Mouse (Mus musculus) intestine, embryonic 16.5 days (tissue): Measurements from ENCODE around the gene Elk4. TPM values are rescaled to one million over a fixed set of nuclear protein-coding genes. Genes with fewer than 3 reads are reported as not detected.

ENCODE experiments used
- ATAC-seq: fragments of 200-750 bp; cut with Nextera tagmentation; 2 replicates; pipeline ENCODE4 v1.8.0; 2017; ENCODE audit warnings: moderate TSS enrichment, moderate library complexity
- H3K27ac ChIP-seq: fragments of 300-500 bp; sonication (generic); 2 replicates; pipeline ENCODE4 v1.5.1; 2014; ENCODE audit warnings: mild to moderate bottlenecking, low read length
- H3K27me3 ChIP-seq: fragments of 300-500 bp; sonication (generic); replicated peaks from 2 replicates; pipeline ENCODE4 v1.6.1; 2014; ENCODE audit warnings: low read length, control low read depth, mixed read lengths; ENCODE audit not compliant: control insufficient read depth, insufficient read depth
- H3K36me3 ChIP-seq: fragments of 300-500 bp; sonication (generic); 2 replicates; pipeline ENCODE4 v1.6.1; 2014; ENCODE audit warnings: low read length, control low read depth; ENCODE audit not compliant: control insufficient read depth, insufficient read depth
- H3K4me1 ChIP-seq: fragments of 300-500 bp; sonication (generic); 2 replicates; pipeline ENCODE4 v1.6.1; 2014; ENCODE audit warnings: low read length, control low read depth, mixed read lengths; ENCODE audit not compliant: control insufficient read depth, insufficient read depth
- H3K4me2 ChIP-seq: fragments of 300-500 bp; sonication (generic); 2 replicates; pipeline ENCODE4 v1.6.1; 2014; ENCODE audit warnings: low read depth, low read length, control low read depth
- H3K4me3 ChIP-seq: fragments of 300-500 bp; sonication (generic); 2 replicates; pipeline ENCODE4 v1.5.1; 2014; ENCODE audit warnings: mild to moderate bottlenecking, low read length
- H3K9ac ChIP-seq: fragments of 300-500 bp; sonication (generic); 2 replicates; pipeline ENCODE4 v1.6.1; 2014; ENCODE audit warnings: low read depth, low read length
- H3K9me3 ChIP-seq: fragments of 300-500 bp; sonication (generic); 2 replicates; pipeline ENCODE4 v1.6.1; 2016; ENCODE audit warnings: low read length, control low read depth; ENCODE audit not compliant: control insufficient read depth
- WGBS: fragments of 180-500 bp; shearing (Covaris S2); extraction: QIAGEN DNeasy Blood & Tissue Kit; methylation state at CpG from one replicate; pipeline ENCODE4 v1.1.7; 2014; 5-methylcytosine and 5-hydroxymethylcytosine counted together
- polyA plus RNA-seq: library from polyadenylated mRNA; unstranded; fragments of >200 nt; fragmentation: Nextera tagmentation; extraction: Ambion mirVana; gene quantifications from 2 replicates; pipeline ENCODE4 v1.2.1, GENCODE M21; 2015

Gene Elk4
- polyA plus RNA-seq, 1 experiment from 2014 or later: 13.2 TPM

DNA sequence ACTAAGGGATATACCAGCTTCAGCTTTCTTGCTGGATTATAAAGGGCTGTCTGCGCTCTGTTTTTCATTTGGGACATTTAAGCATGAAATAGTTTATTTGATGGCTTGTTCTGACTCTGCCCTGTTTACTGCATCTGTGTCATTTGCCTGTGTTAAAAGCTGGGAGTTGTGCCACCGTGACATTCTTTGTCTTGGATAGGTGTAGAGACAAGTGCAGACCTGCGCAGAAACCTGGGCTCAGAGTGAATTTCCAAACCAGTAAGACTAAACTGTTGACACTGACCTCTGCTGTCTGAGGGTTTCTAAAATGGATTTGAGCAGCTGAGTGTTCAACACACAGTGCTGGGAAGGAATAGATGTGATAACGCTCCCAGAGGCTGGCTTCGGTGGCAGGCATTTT is 20.6 kb downstream of the Elk4 start:
- WGBS: 95% methylated on average over 5 of the region's 5 CpGs
- no peaks in the 10 kb centered on the region for H3K27me3 ChIP-seq
- no peak overlapping the region for H3K4me3 ChIP-seq
- 0 out of 2 replicates have a peak, but pooled peaks cover 1% of the 10 kb centered on the region for H3K36me3 ChIP-seq
- H3K9ac ChIP-seq: no peak overlapping the region
- no peaks in the 10 kb centered on the region for H3K4me1 ChIP-seq
- ATAC-seq: no peak
- H3K4me2 ChIP-seq: no peak overlapping the region
- H3K27ac ChIP-seq: no peak overlapping the region
- H3K9me3 ChIP-seq: no peaks in the 10 kb centered on the region

DNA sequence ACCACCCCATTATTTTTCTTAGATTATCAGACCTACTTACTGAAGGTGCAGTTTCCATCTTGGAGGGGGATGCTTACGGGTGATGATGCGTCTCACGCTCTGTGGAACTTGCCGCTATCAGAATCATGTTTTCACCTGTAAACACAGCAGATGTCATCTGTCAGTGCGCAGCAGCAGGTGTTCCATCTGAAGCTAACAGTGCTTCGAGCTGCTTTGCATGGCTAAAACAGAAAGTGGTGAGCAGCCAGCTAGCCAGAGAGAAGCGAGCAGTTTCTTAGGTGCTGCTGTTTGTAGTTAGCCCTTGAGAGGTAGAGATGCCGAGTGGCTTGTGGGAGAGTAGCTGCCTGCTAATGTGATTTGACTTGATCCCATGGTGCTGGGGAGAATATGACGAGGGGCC is 21.0 kb downstream of the Elk4 start:
- H3K27ac ChIP-seq: no peak overlapping the region
- no peaks in the 10 kb centered on the region for H3K4me1 ChIP-seq
- no peak overlapping the region for H3K4me2 ChIP-seq
- no peaks in the 10 kb centered on the region for H3K9me3 ChIP-seq
- H3K9ac ChIP-seq: no peak overlapping the region
- H3K36me3 ChIP-seq: no peaks in the 10 kb centered on the region
- no peak overlapping the region for H3K4me3 ChIP-seq
- H3K27me3 ChIP-seq: no peaks in the 10 kb centered on the region
- whole genome bisulfite sequencing: 91% methylated on average over 9 of the region's 9 CpGs
- no peak for ATAC-seq

DNA sequence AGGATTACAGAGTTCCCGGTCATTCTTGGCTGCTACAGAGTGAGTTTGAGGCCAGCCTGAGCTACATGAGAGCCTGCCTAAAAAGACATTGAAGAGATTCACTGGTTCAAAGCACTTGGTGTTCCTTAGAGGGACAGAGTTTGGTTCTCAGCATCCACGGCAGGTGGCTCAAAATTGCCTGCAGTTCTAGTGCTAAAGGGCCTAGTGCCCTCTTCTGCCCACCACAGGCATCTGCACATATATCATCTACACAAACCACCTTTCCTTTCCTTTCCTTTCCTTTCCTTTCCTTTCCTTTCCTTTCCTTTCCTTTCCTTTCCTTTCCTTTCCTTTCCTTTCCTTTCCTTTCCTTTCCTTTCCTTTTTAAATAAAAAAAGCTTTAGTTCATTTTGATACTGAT is 23.2 kb downstream of the Elk4 start:
- Histone ChIP-seq H3K4me1 (0 out of 2 replicates have a peak, but pooled peaks cover 2% of the 10 kb centered on the region), H3K36me3 (no peaks in the 10 kb centered on the region), H3K4me3 (no peak overlapping the region), H3K27me3 (no peaks in the 10 kb centered on the region), H3K27ac (no peak overlapping the region), H3K9me3 (no peaks in the 10 kb centered on the region), H3K4me2 (no peak overlapping the region), H3K9ac (no peak overlapping the region)
- WGBS: 71% methylated on average over 2 of the region's 2 CpGs
- no peak for ATAC-seq

DNA sequence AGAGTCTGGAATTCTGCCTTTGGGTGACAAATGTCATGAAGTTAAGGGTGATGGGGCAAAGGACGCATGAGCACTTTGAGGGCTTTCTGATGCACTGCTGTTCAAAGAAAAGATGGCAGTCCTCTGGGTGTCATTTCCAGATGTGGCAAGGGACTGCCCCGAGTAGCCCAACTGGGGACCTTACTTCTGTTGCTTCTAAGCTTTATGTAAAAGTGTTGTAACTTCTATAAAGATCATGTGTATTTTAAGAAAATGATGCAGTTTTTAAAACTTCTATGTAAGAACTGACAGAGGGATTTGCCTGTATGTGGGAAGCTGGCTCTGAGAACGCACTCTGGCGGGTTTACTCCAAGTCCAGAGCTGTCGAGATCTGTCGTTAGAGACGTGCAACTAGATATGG is 24.8 kb downstream of the Elk4 start:
- Histone ChIP-seq H3K4me2 (no peak overlapping the region), H3K9me3 (no peaks in the 10 kb centered on the region), H3K4me1 (0 out of 2 replicates have a peak, but pooled peaks cover 2% of the 10 kb centered on the region), H3K36me3 (no peaks in the 10 kb centered on the region), H3K27ac (no peak overlapping the region), H3K4me3 (no peak overlapping the region), H3K27me3 (no peaks in the 10 kb centered on the region), H3K9ac (no peak overlapping the region)
- ATAC-seq: no peak
- WGBS: 77% methylated on average over 7 of the region's 7 CpGs

DNA sequence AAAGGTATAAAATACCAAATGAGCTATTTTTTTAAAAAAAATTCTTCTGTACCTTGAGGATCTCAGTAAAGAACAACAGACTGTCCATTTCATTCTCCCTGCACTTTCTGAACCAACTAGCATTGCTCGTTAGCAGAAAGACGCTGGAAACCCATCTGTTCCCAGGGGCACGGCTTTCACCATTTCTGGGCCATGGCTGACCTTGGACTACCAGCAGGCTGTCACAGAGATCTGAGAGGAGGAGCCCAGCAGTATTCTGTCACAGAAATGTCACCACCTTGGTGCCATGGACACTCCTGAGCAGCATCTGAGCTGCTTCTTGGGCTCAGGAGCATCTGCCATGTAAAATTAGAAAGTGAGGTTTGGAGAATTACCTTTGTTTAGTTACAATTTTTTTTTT is 30.3 kb downstream of the Elk4 start:
- Histone ChIP-seq H3K4me3 (no peak overlapping the region), H3K27me3 (no peaks in the 10 kb centered on the region), H3K4me2 (no peak overlapping the region), H3K9ac (no peak overlapping the region), H3K36me3 (no peaks in the 10 kb centered on the region), H3K4me1 (0 out of 2 replicates have a peak, but pooled peaks cover 2% of the 10 kb centered on the region), H3K9me3 (no peaks in the 10 kb centered on the region), H3K27ac (no peak overlapping the region)
- WGBS: 83% methylated on average over 3 of the region's 3 CpGs
- ATAC-seq: no peak

DNA sequence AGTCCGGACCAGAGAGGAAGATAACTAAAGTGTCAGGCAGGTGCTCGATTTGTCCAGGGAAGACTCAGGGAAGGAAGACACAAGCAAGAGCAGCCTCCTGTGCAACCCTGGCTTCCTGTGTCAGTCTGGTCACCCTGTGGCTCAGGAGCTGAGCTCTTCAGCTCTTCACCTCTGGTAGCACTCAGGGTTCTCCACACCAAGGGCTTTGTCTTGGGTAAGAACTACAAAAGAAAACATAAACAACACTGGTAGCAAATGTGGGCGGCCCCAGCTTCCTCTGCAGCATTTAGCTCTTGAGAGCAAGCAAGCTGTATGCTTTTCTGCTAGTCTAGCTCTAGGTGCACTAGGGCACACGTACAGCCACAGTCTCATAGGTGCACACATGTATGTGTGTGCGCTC is 31.3 kb downstream of the Elk4 start:
- H3K27ac ChIP-seq: no peak overlapping the region
- 78% methylated on average over 5 of the region's 5 CpGs for WGBS

DNA sequence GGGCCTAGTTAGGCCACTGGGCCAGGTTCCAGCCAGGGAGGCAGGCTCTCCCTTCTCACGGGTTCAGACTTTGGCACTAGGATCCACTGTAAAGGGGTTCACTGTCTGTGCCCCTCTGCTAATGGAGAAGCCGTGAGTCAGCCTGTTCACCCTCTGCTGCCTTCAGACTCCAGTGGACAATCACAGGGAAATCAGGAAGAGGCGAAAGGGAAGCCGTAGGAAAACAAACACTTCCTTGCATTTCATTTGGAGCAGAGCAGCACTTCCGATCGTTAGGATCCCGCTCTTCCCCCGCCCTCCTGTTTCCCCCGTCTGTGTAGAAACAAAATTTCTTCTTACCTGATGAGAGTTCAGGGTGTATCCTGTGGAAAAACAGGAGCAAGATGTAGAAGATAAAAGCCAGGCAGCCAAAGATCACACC is 32.8 kb downstream of the Elk4 start:
- peak; percentile 30; the same call in 1 of the 2 replicates for ATAC-seq
- no peaks in the 10 kb centered on the region for H3K9me3 ChIP-seq
- 0 out of 2 replicates have a peak, but pooled peaks cover under 1% of the 10 kb centered on the region for H3K4me1 ChIP-seq
- no peaks in the 10 kb centered on the region for H3K36me3 ChIP-seq
- H3K27ac ChIP-seq: peak overlapping the region; percentile 27; the same call in 1 of the 2 replicates
- no peak overlapping the region for H3K4me3 ChIP-seq
- H3K27me3 ChIP-seq: no peaks in the 10 kb centered on the region
- WGBS: 65% methylated on average over 9 of the region's 9 CpGs
- H3K4me2 ChIP-seq: no peak overlapping the region
- no peak overlapping the region for H3K9ac ChIP-seq

More for the DNA sequence above, 31.3 kb downstream of the Elk4 start:
- 0 out of 2 replicates have a peak, but pooled peaks cover 2% of the 10 kb centered on the region for H3K4me1 ChIP-seq
- no peak overlapping the region for H3K4me2 ChIP-seq
- no peak overlapping the region for H3K4me3 ChIP-seq
- H3K9ac ChIP-seq: no peak overlapping the region
- ATAC-seq: no peak
- H3K27me3 ChIP-seq: no peaks in the 10 kb centered on the region
- H3K36me3 ChIP-seq: no peaks in the 10 kb centered on the region
- H3K9me3 ChIP-seq: no peaks in the 10 kb centered on the region

DNA sequence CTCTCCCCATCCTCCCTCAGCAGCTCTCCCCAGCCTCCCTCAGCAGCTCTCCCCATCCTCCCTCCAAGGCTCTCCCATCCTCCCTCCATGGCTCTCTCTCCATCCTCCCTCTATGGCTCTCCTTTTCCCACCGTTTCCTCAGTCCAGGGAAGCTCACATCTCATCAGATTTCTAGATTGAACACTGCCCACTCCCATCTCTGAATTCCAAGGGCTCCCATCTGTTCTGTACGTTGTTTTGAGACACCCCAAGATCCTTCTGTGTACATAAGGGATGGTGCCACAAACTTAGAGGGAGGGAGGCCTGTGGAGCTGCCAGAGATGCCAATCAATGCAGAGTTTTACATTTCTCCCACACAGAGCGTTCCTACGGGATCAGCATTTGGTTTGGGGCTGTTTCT is 36.4 kb downstream of the Elk4 start:
- no peaks in the 10 kb centered on the region for H3K27me3 ChIP-seq
- H3K4me2 ChIP-seq: no peak overlapping the region
- no peaks in the 10 kb centered on the region for H3K9me3 ChIP-seq
- 78% methylated on average over 4 of the region's 4 CpGs for WGBS
- ATAC-seq: no peak
- no peaks in the 10 kb centered on the region for H3K4me1 ChIP-seq
- H3K9ac ChIP-seq: no peak overlapping the region
- no peak overlapping the region for H3K4me3 ChIP-seq
- H3K27ac ChIP-seq: no peak overlapping the region
- H3K36me3 ChIP-seq: no peaks in the 10 kb centered on the region

DNA sequence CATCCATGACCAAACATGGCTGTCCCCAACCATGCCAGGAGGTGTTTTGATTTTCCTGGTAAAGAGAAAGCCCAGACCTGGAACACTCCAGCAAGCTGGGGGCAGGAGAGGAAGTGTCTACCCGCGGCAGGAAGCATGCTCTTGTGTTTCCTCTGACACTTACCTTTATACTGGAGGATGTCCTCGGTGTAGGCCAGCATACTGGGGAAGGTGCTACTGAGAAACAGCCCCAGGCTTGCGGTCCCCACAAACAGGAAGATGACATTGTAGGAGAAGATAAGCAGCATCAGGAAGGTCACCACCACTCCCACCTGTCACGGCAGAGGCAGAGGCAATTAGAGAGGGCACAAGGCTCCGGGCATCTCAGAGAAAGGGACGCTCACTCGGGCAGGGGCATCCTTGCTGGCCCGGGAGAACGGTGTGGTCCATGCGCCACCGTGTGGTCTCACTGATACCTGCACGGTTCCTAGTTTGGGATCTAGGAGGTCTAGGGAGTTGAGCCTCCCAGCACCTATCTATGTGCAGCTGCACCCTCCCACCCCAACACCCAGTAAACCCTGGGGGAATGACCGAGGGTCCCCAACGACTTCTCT is 38.8 kb downstream of the Elk4 start:
- no peaks in the 10 kb centered on the region for H3K27me3 ChIP-seq
- no peak overlapping the region for H3K4me3 ChIP-seq
- ATAC-seq: peak; percentile 41
- H3K4me1 ChIP-seq: no peaks in the 10 kb centered on the region
- H3K9me3 ChIP-seq: no peaks in the 10 kb centered on the region
- no peak overlapping the region for H3K9ac ChIP-seq
- no peak overlapping the region for H3K27ac ChIP-seq
- no peak overlapping the region for H3K4me2 ChIP-seq
- 23% methylated on average over 15 of the region's 15 CpGs for WGBS
- H3K36me3 ChIP-seq: no peaks in the 10 kb centered on the region

DNA sequence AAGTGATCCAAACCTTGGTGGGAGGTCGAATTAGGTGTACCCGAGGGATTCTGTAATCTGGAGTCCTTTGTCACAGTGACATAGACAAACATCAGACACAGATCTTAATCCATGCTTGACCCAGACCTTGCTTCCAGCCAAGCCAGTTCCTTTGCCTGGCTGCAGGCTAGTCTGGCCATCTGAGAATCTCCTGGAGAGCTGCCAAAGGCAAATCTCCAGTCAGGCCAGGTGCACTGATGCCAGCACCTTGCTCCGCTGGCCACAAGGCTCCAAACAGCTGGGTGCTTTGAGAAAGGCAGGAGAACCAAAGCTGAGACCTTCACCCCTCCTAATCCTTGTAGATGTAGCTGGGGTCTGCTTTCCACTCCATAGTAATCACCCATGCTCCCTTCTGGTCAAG is 44.3 kb downstream of the Elk4 start:
- 84% methylated on average over 3 of the region's 3 CpGs for WGBS
- Histone ChIP-seq H3K9me3 (no peaks in the 10 kb centered on the region), H3K4me2 (no peak overlapping the region), H3K4me1 (no peaks in the 10 kb centered on the region), H3K4me3 (no peak overlapping the region), H3K9ac (no peak overlapping the region), H3K27ac (no peak overlapping the region), H3K36me3 (no peaks in the 10 kb centered on the region), H3K27me3 (no peaks in the 10 kb centered on the region)
- no peak for ATAC-seq
